Mouse (Mus musculus) lung, adult 2 months (tissue): ENCODE results near the gene Nhlrc2.

Experiments used
- CTCF ChIP-seq: fragments of 200-500 bp; IDR thresholded peaks from 2 replicates; pipeline ENCODE4 v1.5.1; 2011; ENCODE audit warnings: mild to moderate bottlenecking, low read length, control low read depth; ENCODE audit not compliant: insufficient read depth
- POLR2A ChIP-seq: fragments of 200-500 bp; IDR thresholded peaks from 2 replicates; pipeline ENCODE4 v1.6.1; 2011; ENCODE audit warnings: low read depth, mild to moderate bottlenecking, control low read depth, low read length, borderline replicate concordance; ENCODE audit errors: extremely low read depth

DNA sequence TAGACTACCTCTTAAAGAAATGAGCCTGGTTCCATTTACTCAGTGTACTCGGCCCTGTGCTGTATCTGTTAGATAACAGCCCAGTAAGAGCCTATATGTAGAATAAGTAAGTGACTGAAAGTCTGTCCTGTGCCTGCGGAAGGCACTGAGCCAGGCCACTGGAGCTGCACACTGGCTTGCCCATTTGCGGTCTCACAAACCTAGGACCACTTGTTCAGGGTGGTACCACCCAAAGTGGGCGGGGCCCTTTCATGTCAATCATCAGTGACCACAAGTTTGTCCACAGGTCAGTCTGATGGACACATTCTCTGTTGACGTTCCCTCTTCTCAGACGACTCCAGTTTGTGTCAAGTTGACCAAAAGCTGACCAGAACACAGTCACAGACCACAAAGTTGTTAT, 40.9 kb downstream of the Nhlrc2 start:
- TF ChIP-seq CTCF (no peak), POLR2A (no peak)
